Mouse (Mus musculus) midbrain, embryonic 12.5 days (tissue): ENCODE results near the gene Gba. TPM values are rescaled to one million over a fixed set of nuclear protein-coding genes. Genes with fewer than 3 reads are reported as not detected.
A peak's percentile ranks its signal among the peaks of the same experiment; 100 is the strongest.

Source experiments
- ATAC-seq: fragments of 200-750 bp; cut with Nextera tagmentation; 2 replicates; pipeline ENCODE4 v1.8.0; 2017; ENCODE audit warnings: low read depth, moderate TSS enrichment, moderate library complexity; ENCODE audit not compliant: low FRiP score
- H3K27ac ChIP-seq: fragments of 300-500 bp; sonication (generic); replicated peaks from 2 replicates; pipeline ENCODE4 v1.5.1; 2016; ENCODE audit warnings: mild to moderate bottlenecking
- H3K27me3 ChIP-seq: fragments of 300-500 bp; sonication (generic); 2 replicates; pipeline ENCODE4 v1.6.1; 2016; ENCODE audit warnings: mild to moderate bottlenecking
- H3K36me3 ChIP-seq: fragments of 300-500 bp; sonication (generic); 2 replicates; pipeline ENCODE4 v1.6.1; 2016
- H3K4me1 ChIP-seq: fragments of 300-500 bp; sonication (generic); 2 replicates; pipeline ENCODE4 v1.6.1; 2016
- H3K4me2 ChIP-seq: fragments of 300-500 bp; sonication (generic); replicated peaks from 2 replicates; pipeline ENCODE4 v1.6.1; 2016; ENCODE audit warnings: mild to moderate bottlenecking, moderate library complexity
- H3K4me3 ChIP-seq: fragments of 300-500 bp; sonication (generic); 2 replicates; pipeline ENCODE4 v1.5.1; 2016; ENCODE audit warnings: mild to moderate bottlenecking
- H3K9ac ChIP-seq: fragments of 300-500 bp; sonication (generic); replicated peaks from 2 replicates; pipeline ENCODE4 v1.6.1; 2016; ENCODE audit warnings: mild to moderate bottlenecking, moderate library complexity
- H3K9me3 ChIP-seq: fragments of 300-500 bp; sonication (generic); 2 replicates; pipeline ENCODE4 v1.6.1; 2016; ENCODE audit warnings: mild to moderate bottlenecking
- WGBS: fragments of 180-500 bp; shearing (Covaris S2); methylation state at CpG from one replicate; pipeline ENCODE4 v1.1.7; 2016; 5-methylcytosine and 5-hydroxymethylcytosine counted together
- polyA plus RNA-seq: library from polyadenylated mRNA; unstranded; fragments of >200 nt; fragmentation: Nextera tagmentation; extraction: Ambion mirVana; gene quantifications from 2 replicates; pipeline ENCODE4 v1.2.1, GENCODE M21; 2016

Gba gene
- polyA plus RNA-seq, 1 experiment from 2014 or later = 45.8 TPM

GRCm38 (mm10) chr3:89224796-89225195, 22.1 kb downstream of the Gba start:
- Histone ChIP-seq H3K36me3 (peaks cover 44% of the 10 kb centered on the region), H3K27ac (peak overlapping the region; percentile 98), H3K9me3 (no peaks in the 10 kb centered on the region), H3K27me3 (no peaks in the 10 kb centered on the region), H3K9ac (peak overlapping the region; percentile 93), H3K4me1 (peaks cover 77% of the 10 kb centered on the region), H3K4me3 (peak overlapping the region; percentile 77), H3K4me2 (peak overlapping the region; percentile 93)
- 27% methylated on average over 11 of the region's 11 CpGs for WGBS
- no peak for ATAC-seq

- ATAC-seq = no peak
- H3K4me3 ChIP-seq = peak overlapping the region; percentile 77
- H3K27me3 ChIP-seq = no peaks in the 10 kb centered on the region
- H3K27ac ChIP-seq = peak overlapping the region; percentile 98
- H3K9ac ChIP-seq = peak overlapping the region; percentile 93
- H3K4me1 ChIP-seq = peaks cover 72% of the 10 kb centered on the region
- WGBS = 16% methylated on average over 12 of the region's 12 CpGs
- H3K4me2 ChIP-seq = peak overlapping the region; percentile 93
- H3K9me3 ChIP-seq = no peaks in the 10 kb centered on the region
- peaks cover 38% of the 10 kb centered on the region for H3K36me3 ChIP-seq
These were observed 22.6 kb downstream of the Gba start for GRCm38 (mm10) chr3:89225321-89225815.

GRCm38 (mm10) chr3:89225918-89226317, 23.2 kb downstream of the Gba start:
- ATAC-seq = peak; percentile 80
- peaks cover 35% of the 10 kb centered on the region for H3K36me3 ChIP-seq
- H3K4me3 ChIP-seq = peak overlapping the region; percentile 77
- 11% methylated on average over 4 of the region's 4 CpGs for WGBS
- H3K4me2 ChIP-seq = peak overlapping the region; percentile 93
- peak overlapping the region; percentile 98 for H3K27ac ChIP-seq
- H3K27me3 ChIP-seq = no peaks in the 10 kb centered on the region
- H3K9me3 ChIP-seq = no peaks in the 10 kb centered on the region
- peak overlapping the region; percentile 93 for H3K9ac ChIP-seq
- peaks cover 71% of the 10 kb centered on the region for H3K4me1 ChIP-seq

DNA sequence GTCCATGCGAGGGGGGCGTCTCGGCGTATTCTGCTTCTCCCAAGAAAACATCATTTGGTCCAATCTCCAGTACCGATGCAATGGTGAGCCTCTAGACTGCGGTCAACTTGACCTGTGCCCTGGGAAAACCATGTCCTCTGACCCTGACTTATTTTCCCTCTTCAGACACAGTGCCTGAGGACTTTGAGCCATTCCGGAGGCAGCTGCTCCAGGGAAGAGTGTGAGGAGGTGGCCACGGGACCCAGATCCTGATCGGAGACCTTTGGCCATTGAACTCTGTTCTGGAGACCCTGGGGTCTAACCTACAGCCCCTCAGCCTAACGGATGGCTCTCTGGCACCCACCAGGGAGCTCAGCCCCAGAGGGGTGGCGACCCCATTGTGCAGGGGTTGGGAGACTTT, 23.6 kb downstream of the Gba start:
- Histone ChIP-seq H3K9ac (peak overlapping the region; percentile 93), H3K27me3 (no peaks in the 10 kb centered on the region), H3K4me3 (peak overlapping the region; percentile 77), H3K36me3 (peaks cover 31% of the 10 kb centered on the region), H3K27ac (peak overlapping the region; percentile 98), H3K9me3 (no peaks in the 10 kb centered on the region), H3K4me1 (peaks cover 69% of the 10 kb centered on the region), H3K4me2 (peak overlapping the region; percentile 93)
- WGBS = 10% methylated on average over 11 of the region's 11 CpGs
- ATAC-seq = no peak

DNA sequence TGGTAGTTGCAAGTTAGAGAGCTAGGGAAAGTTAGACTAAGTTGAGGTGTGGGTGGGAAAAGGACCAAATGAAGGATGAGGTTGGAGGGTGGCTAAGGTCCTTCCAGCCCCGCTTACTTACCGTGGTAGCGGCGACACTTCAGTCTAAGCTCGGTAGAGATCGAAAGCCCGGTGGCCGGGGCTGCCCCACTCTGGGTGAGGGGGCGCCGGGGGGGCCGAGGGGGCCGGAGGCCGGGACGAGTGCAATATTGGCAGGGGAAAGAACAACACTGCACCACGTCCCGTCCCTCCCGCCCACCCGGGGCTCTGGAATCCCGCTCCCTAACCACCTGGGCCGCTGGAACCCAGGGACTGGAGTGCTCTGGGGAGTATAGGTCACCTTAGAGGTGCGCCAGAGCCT, 24.2 kb downstream of the Gba start, which contains the start of gene Mtx1:
Gene Mtx1, minus strand, starts transcription at position 189 of the 400 bp plus-strand sequence.
- no peak for ATAC-seq
- Histone ChIP-seq H3K27me3 (no peaks in the 10 kb centered on the region), H3K4me3 (peak within 1 kb of the TSS; percentile 77), H3K36me3 (peaks cover 26% of the 10 kb centered on the region), H3K4me2 (peak within 1 kb of the TSS; percentile 93), H3K4me1 (peaks cover 64% of the 10 kb centered on the region), H3K9ac (peak within 1 kb of the TSS; percentile 93), H3K27ac (peak within 1 kb of the TSS; percentile 98), H3K9me3 (no peaks in the 10 kb centered on the region)
- WGBS = under 1% methylated on average over 21 of the region's 21 CpGs

DNA sequence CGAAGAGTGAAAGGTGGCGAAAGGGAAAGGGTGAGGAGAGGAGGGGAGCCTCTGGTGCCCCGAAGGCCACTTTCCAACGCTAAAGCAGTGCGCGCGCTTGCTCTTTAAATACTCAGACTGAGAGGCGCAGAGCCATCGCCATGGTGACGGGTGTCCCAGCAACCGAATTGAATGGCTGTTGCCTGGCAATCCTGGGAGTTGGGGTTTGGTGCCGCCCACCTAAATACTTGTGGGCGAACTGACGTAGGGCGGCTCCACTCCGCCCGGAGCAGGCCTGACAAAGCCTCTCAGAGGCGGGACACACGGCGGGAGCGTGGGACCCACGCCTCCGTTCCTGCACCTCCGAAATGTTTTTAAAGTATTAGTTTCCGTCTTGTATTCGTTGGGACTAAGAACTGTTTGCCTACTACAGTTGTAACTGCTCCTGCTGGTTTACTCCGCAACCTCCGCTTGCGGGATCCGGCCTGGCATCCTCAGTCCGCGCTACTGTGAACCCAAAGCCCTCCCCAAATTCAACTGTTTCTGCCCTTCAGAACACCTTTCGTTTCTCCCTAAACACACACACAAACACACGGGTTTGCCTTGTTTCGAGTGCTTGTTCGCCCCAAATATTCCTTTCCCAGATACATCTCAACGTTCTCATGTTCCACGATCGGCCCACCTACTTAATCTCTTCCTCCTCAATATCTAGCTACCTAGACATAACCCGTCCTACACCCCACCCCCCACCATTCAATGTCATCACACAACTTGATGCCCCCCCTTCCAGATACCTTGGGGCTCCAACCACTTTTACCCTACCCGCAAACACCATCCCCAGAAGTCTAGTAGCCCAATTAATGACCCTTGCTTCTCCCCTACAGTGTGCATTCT, 24.8 kb downstream of the Gba start:
- H3K36me3 ChIP-seq = peaks cover 21% of the 10 kb centered on the region
- ATAC-seq = peak; percentile 76
- peak overlapping the region; percentile 77 for H3K4me3 ChIP-seq
- H3K9me3 ChIP-seq = no peaks in the 10 kb centered on the region
- no peaks in the 10 kb centered on the region for H3K27me3 ChIP-seq
- peak overlapping the region; percentile 98 for H3K27ac ChIP-seq
- H3K4me1 ChIP-seq = peaks cover 63% of the 10 kb centered on the region
- peak overlapping the region; percentile 93 for H3K9ac ChIP-seq
- WGBS = 1% methylated on average over 41 of the region's 41 CpGs
- peak overlapping the region; percentile 93 for H3K4me2 ChIP-seq

DNA sequence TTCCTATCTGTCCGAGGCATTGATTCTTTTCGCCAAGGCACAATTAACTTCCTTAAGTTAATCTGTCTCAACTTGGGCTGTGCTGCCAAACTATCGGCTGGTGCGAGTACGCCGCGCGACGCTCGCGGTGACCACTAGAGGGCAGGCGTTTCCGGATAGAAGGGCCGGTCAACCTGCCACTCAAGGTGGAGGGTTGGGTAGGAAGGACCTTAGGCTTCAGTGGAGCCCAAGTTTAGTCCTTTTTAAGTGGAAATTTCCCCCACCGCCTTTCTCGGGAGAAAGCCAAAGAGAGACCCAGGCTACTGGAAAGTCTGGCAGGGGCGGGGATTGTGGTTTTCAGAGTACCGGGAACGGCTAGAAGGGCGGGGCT, 25.4 kb downstream of the Gba start:
- no peaks in the 10 kb centered on the region for H3K27me3 ChIP-seq
- H3K4me3 ChIP-seq = peak overlapping the region; percentile 77
- 0 out of 2 replicates have a peak, but pooled peaks have one; percentile 4 for ATAC-seq
- H3K36me3 ChIP-seq = peaks cover 14% of the 10 kb centered on the region
- H3K9ac ChIP-seq = peak overlapping the region; percentile 93; the same call in 1 of the 2 replicates
- peak overlapping the region; percentile 98 for H3K27ac ChIP-seq
- peaks cover 57% of the 10 kb centered on the region for H3K4me1 ChIP-seq
- peak overlapping the region; percentile 93 for H3K4me2 ChIP-seq
- 0% methylated on average over 20 of the region's 20 CpGs for WGBS
- no peaks in the 10 kb centered on the region for H3K9me3 ChIP-seq

- H3K9ac ChIP-seq = peak within 1 kb of the TSS; percentile 93; the same call in 1 of the 2 replicates
- peak within 1 kb of the TSS; percentile 93 for H3K4me2 ChIP-seq
- 27% methylated on average over 10 of the region's 10 CpGs for WGBS
- no peaks in the 10 kb centered on the region for H3K27me3 ChIP-seq
- no peak for ATAC-seq
- peaks cover 50% of the 10 kb centered on the region for H3K4me1 ChIP-seq
- H3K9me3 ChIP-seq = no peaks in the 10 kb centered on the region
- H3K27ac ChIP-seq = peak within 1 kb of the TSS; percentile 98
- H3K36me3 ChIP-seq = peaks cover 12% of the 10 kb centered on the region
- peak within 1 kb of the TSS; percentile 77 for H3K4me3 ChIP-seq
These were observed 26.1 kb downstream of the Gba start, which contains the start of gene Muc1 for GRCm38 (mm10) chr3:89228836-89229235. Muc1 (plus strand) TSS chr3:89229057.

DNA sequence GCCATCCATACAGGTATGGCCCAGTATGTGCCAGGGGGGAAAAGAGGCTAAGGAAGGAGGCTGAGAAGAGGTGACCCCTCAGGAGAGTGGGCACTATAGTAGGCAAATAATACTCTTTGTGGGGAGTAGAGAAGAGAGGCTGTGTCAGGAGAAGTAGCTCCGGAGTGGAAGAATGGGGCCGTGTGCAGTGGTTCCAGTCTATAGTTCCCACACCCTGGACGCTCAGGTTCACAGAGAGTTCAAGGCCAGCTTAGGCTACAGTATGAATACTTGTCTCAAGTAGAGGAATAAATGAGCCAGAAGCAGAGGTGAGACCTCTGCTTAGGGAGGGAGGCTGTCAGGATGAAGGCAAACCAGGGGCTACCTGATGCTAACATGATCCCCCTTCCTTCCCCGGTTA, 26.5 kb downstream of the Gba start:
- Histone ChIP-seq H3K9ac (no peak overlapping the region), H3K9me3 (no peaks in the 10 kb centered on the region), H3K36me3 (peaks cover 12% of the 10 kb centered on the region), H3K4me1 (peaks cover 46% of the 10 kb centered on the region), H3K27ac (no peak overlapping the region), H3K4me2 (no peak overlapping the region), H3K27me3 (no peaks in the 10 kb centered on the region), H3K4me3 (no peak overlapping the region)
- 67% methylated on average over 4 of the region's 4 CpGs for WGBS
- ATAC-seq = no peak

GRCm38 (mm10) chr3:89230561-89230960, 27.8 kb downstream of the Gba start:
- H3K4me2 ChIP-seq = no peak overlapping the region
- peaks cover 22% of the 10 kb centered on the region for H3K36me3 ChIP-seq
- 88% methylated on average over 2 of the region's 2 CpGs for WGBS
- H3K27me3 ChIP-seq = no peaks in the 10 kb centered on the region
- H3K9me3 ChIP-seq = no peaks in the 10 kb centered on the region
- ATAC-seq = no peak
- no peak overlapping the region for H3K27ac ChIP-seq
- peaks cover 33% of the 10 kb centered on the region for H3K4me1 ChIP-seq
- H3K9ac ChIP-seq = no peak overlapping the region
- H3K4me3 ChIP-seq = no peak overlapping the region

DNA sequence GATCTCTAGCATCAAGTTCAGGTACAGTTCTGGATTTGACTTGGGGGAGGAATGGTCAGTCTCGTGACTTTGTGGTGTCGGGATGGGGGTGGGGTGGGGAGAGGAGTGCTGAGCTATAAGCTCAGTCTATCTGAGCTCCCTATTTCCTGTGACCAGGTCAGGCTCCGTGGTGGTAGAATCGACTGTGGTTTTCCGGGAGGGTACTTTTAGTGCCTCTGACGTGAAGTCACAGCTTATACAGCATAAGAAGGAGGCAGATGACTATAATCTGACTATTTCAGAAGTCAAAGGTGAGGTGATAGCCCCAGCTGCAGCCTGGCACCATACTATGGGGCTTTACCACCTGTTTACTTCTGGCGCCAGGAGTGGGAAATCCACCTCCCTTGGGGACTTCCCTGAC, 28.6 kb downstream of the Gba start:
- peaks cover 29% of the 10 kb centered on the region for H3K36me3 ChIP-seq
- no peak for ATAC-seq
- H3K27ac ChIP-seq = no peak overlapping the region
- H3K4me2 ChIP-seq = no peak overlapping the region
- H3K9ac ChIP-seq = no peak overlapping the region
- H3K4me1 ChIP-seq = peaks cover 27% of the 10 kb centered on the region
- H3K4me3 ChIP-seq = no peak overlapping the region
- no peaks in the 10 kb centered on the region for H3K27me3 ChIP-seq
- WGBS = 78% methylated on average over 7 of the region's 7 CpGs
- H3K9me3 ChIP-seq = no peaks in the 10 kb centered on the region

DNA sequence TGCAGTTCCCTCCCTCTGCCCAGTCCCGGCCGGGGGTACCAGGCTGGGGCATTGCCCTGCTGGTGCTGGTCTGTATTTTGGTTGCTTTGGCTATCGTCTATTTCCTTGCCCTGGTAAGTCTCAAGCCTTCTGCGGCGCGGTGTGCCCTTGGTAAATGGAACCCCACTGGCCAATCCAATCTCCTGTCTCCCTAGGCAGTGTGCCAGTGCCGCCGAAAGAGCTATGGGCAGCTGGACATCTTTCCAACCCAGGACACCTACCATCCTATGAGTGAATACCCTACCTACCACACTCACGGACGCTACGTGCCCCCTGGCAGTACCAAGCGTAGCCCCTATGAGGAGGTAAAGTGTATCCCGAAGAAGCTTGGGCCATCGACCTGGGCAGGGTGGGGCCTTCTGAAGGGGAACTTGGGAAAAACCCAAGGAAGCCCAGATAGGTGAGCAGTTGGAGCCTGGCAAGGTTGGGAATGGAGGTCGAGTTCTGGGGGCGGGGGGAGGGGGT, 29.1 kb downstream of the Gba start:
- Histone ChIP-seq H3K9me3 (no peaks in the 10 kb centered on the region), H3K27me3 (no peaks in the 10 kb centered on the region), H3K9ac (no peak overlapping the region), H3K4me1 (peaks cover 24% of the 10 kb centered on the region), H3K36me3 (peaks cover 33% of the 10 kb centered on the region), H3K4me2 (no peak overlapping the region), H3K27ac (no peak overlapping the region), H3K4me3 (no peak overlapping the region)
- no peak for ATAC-seq
- WGBS = 82% methylated on average over 16 of the region's 16 CpGs
